ENCODE assay signal across 23 mouse cellular contexts in the genomic region with DNA sequence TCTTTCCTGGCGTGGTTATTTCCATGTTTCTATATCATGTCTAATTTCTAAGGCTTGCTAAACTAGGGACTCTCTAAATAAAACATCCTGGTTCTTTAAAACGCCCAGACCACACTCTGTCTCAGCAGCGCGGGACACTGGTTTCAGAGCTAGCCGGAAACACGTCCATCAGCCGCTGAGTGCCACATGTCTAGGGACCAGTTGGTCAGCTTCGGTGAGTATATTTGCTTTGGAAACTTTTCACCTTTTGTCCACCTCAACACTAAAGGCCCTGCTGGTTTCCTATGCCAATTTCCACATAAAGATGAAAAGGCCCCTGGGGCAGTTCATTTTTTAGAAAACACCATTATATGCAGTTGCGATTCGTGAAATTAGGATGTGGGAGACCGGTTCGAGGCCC.
DNase-seq lines count a peak whose midpoint lies in the region; ATAC-seq and TF ChIP-seq lines count a peak whose summit lies in the region.
"Had no signal": no experiment of that assay in that cellular context is flagged by ENCODE, and none has a peak within 500 bp of the region (broad histone marks: within the 10 kb centered on the region; RNA-seq: fewer than 3 reads in every experiment).

No protein-coding gene starts in this region.

- H3K4me1 ChIP-seq in heart, embryonic 10.5 days, result peaks cover 51% of the 10 kb centered on the region
- no peaks in the 10 kb centered on the region for H3K4me1 ChIP-seq in heart, adult 2 months (ENCODE audit: control insufficient read depth, insufficient read depth, low read length)
- peaks cover 59% of the 10 kb centered on the region for H3K4me1 ChIP-seq in liver, embryonic 15.5 days (replicated peaks)
- H3K4me1 ChIP-seq: embryonic facial prominence, embryonic 13.5 days; hindbrain, embryonic 12.5 days had no signal

- 89% methylated on average over 12 of the region's 12 CpGs for WGBS in heart, embryonic 10.5 days
- 93% methylated on average over 12 of the region's 12 CpGs for WGBS in heart, adult 2 months
- WGBS in liver, embryonic 15.5 days (ENCODE audit: insufficient replicate concordance), result 84% methylated on average over 12 of the region's 12 CpGs

- no peaks in the 10 kb centered on the region for H3K79me2 ChIP-seq in heart, adult 2 months (replicated peaks; ENCODE audit: control insufficient read depth, insufficient read depth, low read length)

- intact Hi-C loops in heart, adult 2 months (cut with DNase I), result no loop called here

- no peak for DNase-seq in heart, embryonic 10.5 days (ENCODE audit: low spot score)
- DNase-seq in heart, adult 2 months, result no peak
- peak; percentile 19 for DNase-seq in kidney, adult 9 months
- DNase-seq in kidney, adult 18-20 months, result no peak
- DNase-seq in lung, postnatal 36 days, result peak; percentile 55
- no peak for DNase-seq in lung, postnatal 10 days
- DNase-seq in layer of hippocampus, adult 8-10 months (ENCODE audit: low spot score in 2 of 2), result no peak
- DNase-seq: adrenal gland, postnatal 10 days; B cell, adult 2 months; cerebellum, adult 11-12 months; cerebellum, adult 9-10 months; cerebellum, postnatal 36 days; gastrocnemius, adult 2 months; gastrocnemius, postnatal 25 days; heart, postnatal 10 days; heart, postnatal 4 days had no signal

- H3K4me3 ChIP-seq in heart, embryonic 10.5 days, result no peak overlapping the region
- H3K4me3 ChIP-seq in heart, adult 2 months, result no peak overlapping the region
- H3K4me3 ChIP-seq in liver, embryonic 15.5 days (replicated peaks), result no peak overlapping the region
- H3K4me3 ChIP-seq: embryonic facial prominence, embryonic 13.5 days; forebrain, embryonic 13.5 days; gastrocnemius, adult 2 months; hindbrain, embryonic 12.5 days had no signal

- peak overlapping the region; percentile 51; the same call in 1 of the 2 replicates for H3K4me2 ChIP-seq in liver, embryonic 15.5 days
- H3K4me2 ChIP-seq: embryonic facial prominence, embryonic 13.5 days; forebrain, embryonic 13.5 days; hindbrain, embryonic 12.5 days had no signal

- TF ChIP-seq POLR2A in heart, adult 2 months (IDR thresholded peaks at IDR 0.05; ENCODE audit: insufficient read depth, low read depth, low read length), result no peak

- no peaks in the 10 kb centered on the region for H3K9me3 ChIP-seq in heart, embryonic 10.5 days
- H3K9me3 ChIP-seq in liver, embryonic 15.5 days (replicated peaks), result no peaks in the 10 kb centered on the region
- H3K9me3 ChIP-seq: embryonic facial prominence, embryonic 13.5 days; forebrain, embryonic 13.5 days; G1E; hindbrain, embryonic 12.5 days had no signal

- no peak for ATAC-seq in liver, embryonic 15.5 days (ENCODE audit: insufficient read depth)
- ATAC-seq: CD4-positive, CD25-positive, alpha-beta regulatory T cell, adult 4 months; forebrain, embryonic 13.5 days; hindbrain, embryonic 16.5 days had no signal

- H3K27ac ChIP-seq in heart, embryonic 10.5 days, result peak overlapping the region; percentile 84
- H3K27ac ChIP-seq in heart, adult 2 months, result no peak overlapping the region
- H3K27ac ChIP-seq in liver, embryonic 15.5 days (replicated peaks), result peak overlapping the region; percentile 73
- H3K27ac ChIP-seq: embryonic facial prominence, embryonic 13.5 days; forebrain, embryonic 13.5 days; gastrocnemius, adult 2 months; hindbrain, embryonic 12.5 days had no signal

- H3K36me3 ChIP-seq in heart, embryonic 10.5 days, result peaks cover 16% of the 10 kb centered on the region; the same call in 1 of the 2 replicates
- no peaks in the 10 kb centered on the region for H3K36me3 ChIP-seq in heart, adult 2 months (ENCODE audit: control insufficient read depth, insufficient read depth, low read length)
- H3K36me3 ChIP-seq in liver, embryonic 15.5 days (replicated peaks), result no peaks in the 10 kb centered on the region
- H3K36me3 ChIP-seq: G1E had no signal

- H3K9ac ChIP-seq in heart, adult 2 months (ENCODE audit: low read depth, low read length), result no peak overlapping the region
- no peak overlapping the region for H3K9ac ChIP-seq in liver, embryonic 15.5 days
- H3K9ac ChIP-seq: embryonic facial prominence, embryonic 13.5 days; forebrain, embryonic 13.5 days; hindbrain, embryonic 12.5 days had no signal

- no peak for TF ChIP-seq EP300 in heart, adult 2 months (IDR thresholded peaks at IDR 0.05; ENCODE audit: insufficient read depth, low read depth, low read length)

- H3K27me3 ChIP-seq in heart, embryonic 10.5 days (ENCODE audit: insufficient read depth, poor library complexity, severe bottlenecking), result no peaks in the 10 kb centered on the region
- no peaks in the 10 kb centered on the region for H3K27me3 ChIP-seq in heart, adult 2 months (ENCODE audit: control insufficient read depth, insufficient read depth, low read length)
- peaks cover 6% of the 10 kb centered on the region; the same call in 1 of the 2 replicates for H3K27me3 ChIP-seq in liver, embryonic 15.5 days
- H3K27me3 ChIP-seq: embryonic facial prominence, embryonic 13.5 days; forebrain, embryonic 13.5 days; hindbrain, embryonic 12.5 days had no signal

- no peak for TF ChIP-seq CTCF in heart, adult 2 months (IDR thresholded peaks at IDR 0.05)

Comparison
In these comparisons a context has a peak if more than half of its experiments do, and no peak if none do; other contexts are left out.
1. DNase-seq: peak in kidney, adult 9 months (single experiment) and lung, postnatal 36 days (single experiment); none in heart, embryonic 10.5 days (single experiment), heart, adult 2 months (0 of 2), kidney, adult 18-20 months (single experiment), lung, postnatal 10 days (single experiment) and layer of hippocampus, adult 8-10 months (0 of 2).